Mouse (Mus musculus) hematopoietic stem cell, adult 5-6 weeks (primary cell): Measurements from ENCODE around the gene Jph4. TPM values are rescaled to one million over a fixed set of nuclear protein-coding genes. Genes with fewer than 3 reads are reported as not detected.

Experiments
- ATAC-seq, 2 experiments: fragments of 125-278 bp in 1 of 2; replicated peaks in 1 of 2; 2 replicates each; pipeline ENCODE4 v1.8.0; 2016 to 2017; ENCODE audit warnings: inconsistent platforms in 2 of 2, mild to moderate bottlenecking in 2 of 2, moderate number of reproducible peaks in 2 of 2, low read depth in 1 of 2, moderate TSS enrichment in 1 of 2; ENCODE audit not compliant: low FRiP score in 2 of 2, poor library complexity in 2 of 2, severe bottlenecking in 2 of 2, insufficient read depth in 1 of 2, low TSS enrichment in 1 of 2
- total RNA-seq: library from RNA; stranded (forward); fragments of 172-1452, 232-1000 nt; gene quantifications from 2 replicates; pipeline ENCODE4 v1.2.3, GENCODE M21; 2017

Gene Jph4
- total RNA-seq, 1 experiment from 2014 or later, result not detected

DNA sequence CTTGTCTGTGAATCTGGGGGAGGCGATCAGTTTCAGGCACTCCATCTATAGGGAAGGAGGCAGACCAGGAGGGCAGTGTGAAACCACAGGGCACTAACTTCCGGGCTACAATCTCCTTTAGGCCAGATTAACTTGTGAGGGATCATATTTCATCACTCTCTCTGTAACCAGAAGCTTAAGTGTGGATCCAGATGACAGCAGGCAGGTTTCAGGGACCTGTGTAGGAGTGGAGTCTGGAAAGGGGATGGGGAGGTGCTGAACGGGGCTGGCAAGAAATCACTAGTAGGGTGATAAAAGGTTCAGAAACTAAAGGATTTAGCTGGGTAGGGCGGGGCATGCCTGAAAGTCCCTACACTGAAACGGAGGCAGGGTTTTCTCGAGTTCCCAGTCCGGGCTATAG is 11.3 kb downstream of the Jph4 start:
- no peak for ATAC-seq

GRCm38 (mm10) chr14:55104365-55104764 is 12.4 kb downstream of the Jph4 start:
- no peak for ATAC-seq

- no peak for ATAC-seq
These were observed 14.4 kb downstream of the Jph4 start for GRCm38 (mm10) chr14:55102253-55102785.

GRCm38 (mm10) chr14:55101592-55101991 is 15.1 kb downstream of the Jph4 start:
- no peak; a peak in 1 of 4 replicates for ATAC-seq

DNA sequence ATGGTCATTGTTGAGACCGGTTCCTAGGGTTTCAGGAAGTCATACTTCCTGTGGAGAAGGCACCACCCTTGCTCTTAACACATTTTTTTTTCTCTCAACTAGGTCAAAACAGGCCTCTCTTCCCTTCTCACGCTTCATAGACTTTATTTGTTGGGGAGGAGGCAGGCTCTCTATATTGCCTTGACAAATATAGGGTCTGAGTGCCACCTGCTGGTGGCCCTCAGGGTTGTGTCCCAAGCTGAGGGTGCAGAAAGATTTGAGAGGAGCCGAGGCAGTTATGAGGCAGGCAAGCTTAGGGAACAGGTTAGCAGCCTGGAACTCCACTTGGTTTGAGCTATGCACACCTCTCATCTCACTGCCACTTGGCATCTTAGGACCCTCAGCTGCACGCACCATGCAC is 18.7 kb downstream of the Jph4 start:
- peak; percentile 23 to 44; a peak in 2 of 4 replicates for ATAC-seq

DNA sequence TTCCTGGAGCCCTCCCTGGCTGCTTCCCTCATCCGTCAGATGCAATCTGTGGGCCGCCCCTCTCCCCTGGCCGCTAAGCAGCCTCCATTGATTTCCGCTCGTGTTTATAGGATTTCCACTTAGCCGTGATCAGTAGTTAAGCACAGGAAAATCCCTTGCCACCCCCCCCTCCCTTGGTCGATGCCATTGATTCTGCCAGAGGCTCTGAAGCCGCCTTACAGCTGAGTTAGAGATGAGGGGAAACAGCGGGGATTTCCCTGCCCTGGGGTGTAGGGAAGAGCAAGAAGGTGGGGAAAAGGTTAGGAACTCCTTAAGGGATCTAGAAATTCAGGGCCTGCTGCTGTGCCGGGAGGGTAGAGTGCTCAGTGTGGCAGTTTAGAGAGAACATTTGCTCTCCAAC is 19.1 kb downstream of the Jph4 start:
- ATAC-seq, result no peak

GRCm38 (mm10) chr14:55096573-55097087 is 20.1 kb downstream of the Jph4 start:
- ATAC-seq, result no peak

DNA sequence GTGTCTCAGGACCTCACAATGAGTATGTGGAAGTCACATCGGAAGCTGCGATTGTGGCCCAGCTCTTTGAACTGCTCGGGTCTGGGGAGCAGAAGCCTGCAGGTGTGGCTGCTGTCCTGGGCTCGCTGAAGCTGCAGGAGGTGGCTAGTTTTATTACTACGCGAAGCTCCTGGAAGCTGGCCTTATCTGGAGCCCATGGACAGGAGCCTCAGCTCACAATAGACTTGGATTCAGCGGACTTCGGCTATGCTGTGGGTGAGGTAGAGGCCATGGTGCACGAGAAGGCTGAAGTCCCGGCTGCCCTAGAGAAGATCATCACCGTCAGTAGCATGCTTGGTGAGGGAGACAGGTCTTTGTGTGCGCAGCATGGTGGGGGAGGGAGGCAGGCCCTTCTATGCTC is 21.1 kb downstream of the Jph4 start:
- ATAC-seq, result no peak

GRCm38 (mm10) chr14:55095263-55095662 is 21.5 kb downstream of the Jph4 start:
- no peak for ATAC-seq

GRCm38 (mm10) chr14:55094704-55095231 is 22.0 kb downstream of the Jph4 start, which contains the start of gene Thtpa:
Gene Thtpa, plus strand, starts transcription at chr14:55094784.
- peak; percentile 38 to 42; a peak in 2 of 4 replicates for ATAC-seq

GRCm38 (mm10) chr14:55093927-55094326 is 22.8 kb downstream of the Jph4 start:
- ATAC-seq, result no peak

GRCm38 (mm10) chr14:55092011-55092577 is 24.6 kb downstream of the Jph4 start, which contains the start of gene Zfhx2:
Gene Zfhx2, minus strand, starts transcription at chr14:55092324.
- peak; percentile 83 to 94 for ATAC-seq

DNA sequence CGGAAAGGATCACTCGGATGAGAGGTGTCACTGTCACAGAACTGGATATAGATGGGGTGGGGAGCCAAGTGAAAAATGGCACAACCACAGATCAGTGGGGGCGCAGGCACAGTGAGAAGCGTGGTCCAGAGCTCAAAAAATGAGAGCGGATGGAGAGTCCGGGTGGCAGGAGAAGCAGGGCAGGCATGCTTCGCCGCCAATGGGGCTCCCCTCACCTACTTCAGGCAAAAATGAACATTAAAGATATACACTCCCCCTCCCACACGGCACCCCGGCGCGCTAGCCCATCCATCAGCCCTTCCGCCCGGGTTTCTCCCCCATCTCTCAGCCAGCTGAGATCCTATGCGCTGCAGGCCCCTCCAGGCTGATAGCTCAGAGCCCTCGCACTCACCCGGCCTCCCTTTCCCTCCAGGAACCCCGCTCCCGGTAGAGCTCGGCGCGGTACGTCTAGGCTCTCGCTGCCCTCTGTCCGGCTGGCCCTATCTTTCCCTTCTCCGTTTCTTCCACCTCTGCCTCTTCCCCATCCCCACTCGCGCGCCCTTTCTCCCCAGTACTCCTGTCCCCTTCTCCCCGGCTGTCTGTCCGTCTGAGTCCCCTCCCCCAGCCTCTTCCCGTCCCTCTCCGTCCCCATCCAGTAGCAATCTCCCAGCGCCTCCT is 25.4 kb downstream of the Jph4 start:
- ATAC-seq, result no peak

DNA sequence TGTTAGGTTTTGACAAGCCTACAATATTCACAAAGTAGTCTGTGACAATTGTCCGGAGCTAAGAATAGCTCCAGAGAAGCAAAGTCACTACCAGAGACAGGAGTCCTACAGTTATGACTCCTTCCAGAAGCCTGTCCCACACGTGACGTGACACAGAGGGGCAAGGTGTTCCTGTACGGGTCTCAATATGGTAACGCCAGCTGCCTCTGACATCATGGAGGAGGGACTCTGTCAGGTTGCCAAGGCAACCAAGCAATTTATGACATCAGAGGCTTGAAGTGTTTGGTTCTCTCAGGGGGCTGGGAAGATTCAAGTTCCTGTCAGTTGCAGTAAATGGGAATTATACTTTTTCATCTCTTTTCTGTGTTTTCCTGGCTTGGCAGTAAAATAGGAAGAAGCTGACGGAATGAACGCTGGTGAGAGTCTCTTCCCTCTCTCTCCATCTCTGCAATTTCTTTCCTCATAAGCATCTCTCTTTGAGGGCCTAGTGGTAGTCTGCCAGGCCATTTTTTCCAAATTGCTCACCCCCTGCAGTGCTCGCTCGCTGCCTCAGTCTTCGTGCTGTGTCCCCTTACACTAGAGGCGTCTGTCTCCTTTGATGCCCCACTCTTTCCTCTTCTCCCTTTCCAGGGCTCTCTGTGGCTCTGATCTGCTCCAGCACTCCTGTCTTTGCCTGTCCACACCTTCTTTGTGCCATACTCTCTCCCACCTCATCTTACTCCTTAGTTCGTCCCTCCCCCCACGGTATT is 27.4 kb downstream of the Jph4 start:
- ATAC-seq, result no peak

DNA sequence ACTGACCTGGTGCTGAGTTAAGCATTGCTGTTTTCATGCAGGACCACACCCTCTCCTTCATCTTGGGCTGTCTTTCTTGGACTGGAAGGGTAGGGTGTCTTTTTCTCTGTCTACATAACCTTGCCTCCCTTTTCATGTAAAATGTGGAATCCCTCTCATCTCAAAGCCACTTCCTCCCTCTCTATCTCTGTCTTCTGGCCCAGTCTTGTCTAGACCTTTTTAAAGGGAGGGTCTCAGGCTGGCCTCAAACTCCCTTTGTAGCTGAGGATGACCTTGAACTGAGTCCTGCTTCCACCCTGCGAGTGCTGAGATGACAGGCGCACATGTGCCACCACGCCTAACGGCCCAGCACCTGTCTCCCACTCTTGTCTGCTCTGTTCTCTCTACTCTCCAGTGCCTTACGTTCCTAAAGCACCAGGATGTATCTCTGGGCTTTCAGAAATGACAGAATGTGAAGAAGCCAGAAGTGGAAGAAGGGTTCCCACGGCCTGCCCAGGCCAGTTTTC is 30.7 kb downstream of the Jph4 start:
- no peak for ATAC-seq

DNA sequence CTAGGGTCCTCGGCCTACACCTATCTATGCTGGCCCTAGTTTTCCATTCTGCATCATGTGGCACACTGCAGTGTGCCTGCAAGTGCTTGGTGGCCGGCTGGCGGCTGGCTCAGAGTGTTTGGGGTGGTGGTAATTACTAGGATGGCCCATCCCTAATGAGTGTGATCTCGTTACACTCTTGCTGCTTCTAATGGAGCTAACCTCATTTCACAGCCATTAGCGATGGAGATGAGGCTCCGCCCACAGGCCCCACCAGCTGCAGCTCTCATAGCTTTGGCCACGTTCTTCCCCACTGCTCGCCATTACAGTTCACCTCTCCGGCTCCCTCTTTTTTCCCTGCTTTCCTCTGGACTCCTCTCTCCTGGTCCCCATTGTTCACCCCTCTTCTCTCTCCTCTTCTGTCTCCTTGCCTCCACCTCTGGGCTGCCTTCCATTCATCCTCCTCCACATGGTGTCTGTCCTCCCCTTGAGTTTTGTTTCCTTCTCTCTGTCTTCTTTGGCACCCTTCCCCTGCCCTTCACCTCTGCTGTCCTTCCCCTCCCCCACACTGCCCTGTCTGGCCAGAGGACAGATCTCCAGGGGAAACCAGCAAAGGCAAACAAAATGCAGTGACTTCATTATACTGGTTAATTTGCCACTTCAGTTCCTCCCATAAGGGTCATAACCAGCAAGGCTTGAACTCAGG is 31.3 kb downstream of the Jph4 start:
- no peak for ATAC-seq

DNA sequence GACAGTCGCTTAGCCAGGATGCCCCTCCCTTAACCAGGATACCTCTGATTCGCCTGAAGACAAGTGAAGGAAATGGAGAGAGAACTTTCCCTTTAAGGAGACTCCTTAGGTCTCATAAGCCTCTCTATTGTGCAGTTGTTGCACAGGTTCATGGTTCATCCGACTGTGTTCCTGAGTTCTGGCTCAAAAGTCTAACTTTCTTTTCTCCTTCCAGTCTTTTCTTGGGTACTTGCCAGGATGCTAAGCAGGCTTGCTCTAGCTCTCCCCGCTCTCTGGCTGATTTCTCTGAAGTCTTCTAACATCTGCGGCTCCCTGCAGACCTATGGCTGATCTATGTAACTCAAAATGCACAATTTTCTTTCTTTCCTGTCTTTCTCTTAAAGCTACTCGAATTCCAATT is 33.3 kb downstream of the Jph4 start:
- ATAC-seq, result no peak
